Mouse (Mus musculus): ENCODE data around the gene Trex2. TPM values are rescaled to one million over a fixed set of nuclear protein-coding genes. Genes with fewer than 3 reads are reported as not detected.

The Trex2 gene
- polyA plus RNA-seq, 1 experiment from 2014 or later, result not detected

Other genes starting within 250 kb of the Trex2 start
- gene Xlr3b, start 243.1 kb downstream of the Trex2 start, polyA plus RNA-seq (2016; fragmentation: Nextera tagmentation; extraction: Ambion mirVana), result 7.3 and 7.6 TPM in 2 replicates
- gene Xlr4b, start 221.0 kb downstream of the Trex2 start, polyA plus RNA-seq (2016; fragmentation: Nextera tagmentation; extraction: Ambion mirVana), result 0.96 and 1.2 TPM in 2 replicates
- gene F8a, start 207.1 kb downstream of the Trex2 start, polyA plus RNA-seq (2016; fragmentation: Nextera tagmentation; extraction: Ambion mirVana), result 10.9 and 11.1 TPM in 2 replicates
- gene Xlr4c, start 192.2 kb downstream of the Trex2 start, polyA plus RNA-seq (2016; fragmentation: Nextera tagmentation; extraction: Ambion mirVana), result 0.36 TPM in 2 replicates
- not detected in 2 replicates for gene Xlr3c, start 170.0 kb downstream of the Trex2 start, polyA plus RNA-seq (2016; fragmentation: Nextera tagmentation; extraction: Ambion mirVana)
- not detected in 2 replicates for gene Xlr5a, start 142.4 kb downstream of the Trex2 start, polyA plus RNA-seq (2016; fragmentation: Nextera tagmentation; extraction: Ambion mirVana)
- not detected in 2 replicates for gene Xlr5c, start 142.4 kb downstream of the Trex2 start, polyA plus RNA-seq (2016; fragmentation: Nextera tagmentation; extraction: Ambion mirVana)
- not detected in 2 replicates for gene Gm45015, start 98.5 kb downstream of the Trex2 start, polyA plus RNA-seq (2016; fragmentation: Nextera tagmentation; extraction: Ambion mirVana)
- gene Zfp275, start 92.7 kb downstream of the Trex2 start, polyA plus RNA-seq (2016; fragmentation: Nextera tagmentation; extraction: Ambion mirVana), result 14.3 and 17.5 TPM in 2 replicates
- gene Gm18336, start 36.6 kb downstream of the Trex2 start, polyA plus RNA-seq (2016; fragmentation: Nextera tagmentation; extraction: Ambion mirVana), result not detected in 2 replicates
- gene Zfp92, start 24.2 kb downstream of the Trex2 start, polyA plus RNA-seq (2016; fragmentation: Nextera tagmentation; extraction: Ambion mirVana), result not detected in 2 replicates
- gene Haus7, start 23.7 kb upstream of the Trex2 start, polyA plus RNA-seq (2016; fragmentation: Nextera tagmentation; extraction: Ambion mirVana), result 61.4 and 63.0 TPM in 2 replicates
- 71.9 and 72.9 TPM in 2 replicates for gene Bgn, start 48.3 kb upstream of the Trex2 start, polyA plus RNA-seq (2016; fragmentation: Nextera tagmentation; extraction: Ambion mirVana)
- gene Atp2b3, start 67.7 kb upstream of the Trex2 start, polyA plus RNA-seq (2016; fragmentation: Nextera tagmentation; extraction: Ambion mirVana), result 0.41 and 0.48 TPM in 2 replicates
- 9.8 and 10.3 TPM in 2 replicates for gene Dusp9, start 204.1 kb upstream of the Trex2 start, polyA plus RNA-seq (2016; fragmentation: Nextera tagmentation; extraction: Ambion mirVana)
- gene Pnck, start 224.8 kb upstream of the Trex2 start, polyA plus RNA-seq (2016; fragmentation: Nextera tagmentation; extraction: Ambion mirVana), result 10.7 and 11.0 TPM in 2 replicates
- gene Slc6a8, start 237.8 kb upstream of the Trex2 start, polyA plus RNA-seq (2016; fragmentation: Nextera tagmentation; extraction: Ambion mirVana), result 8.8 and 9.8 TPM in 2 replicates